Mouse (Mus musculus): ENCODE results near the gene Acp1. TPM values are rescaled to one million over a fixed set of nuclear protein-coding genes. Genes with fewer than 3 reads are reported as not detected.

Gene Acp1
- polyA plus RNA-seq, 1 experiment from 2014 or later, result 102 TPM

GRCm38 (mm10) chr12:30897039-30897438, 14.3 kb downstream of the Acp1 start:
- ATAC-seq (replicated peaks), result no peak
- peaks cover 14% of the 10 kb centered on the region; the same call in 1 of the 2 replicates for H3K36me3 ChIP-seq (replicated peaks)
- no peaks in the 10 kb centered on the region for H3K4me1 ChIP-seq
- H3K9ac ChIP-seq, result no peak overlapping the region
- 96% methylated on average over 4 of the region's 4 CpGs for WGBS
- no peaks in the 10 kb centered on the region for H3K27me3 ChIP-seq (replicated peaks)
- H3K9me3 ChIP-seq, result no peaks in the 10 kb centered on the region
- no peak overlapping the region for H3K4me3 ChIP-seq
- H3K4me2 ChIP-seq, result no peak overlapping the region
- H3K27ac ChIP-seq, result no peak overlapping the region

- no peak overlapping the region for H3K27ac ChIP-seq
- ATAC-seq (replicated peaks), result no peak
- H3K27me3 ChIP-seq (replicated peaks), result no peaks in the 10 kb centered on the region
- 88% methylated on average over 7 of the region's 7 CpGs for WGBS
- no peak overlapping the region for H3K4me2 ChIP-seq
- no peaks in the 10 kb centered on the region for H3K9me3 ChIP-seq
- no peaks in the 10 kb centered on the region for H3K4me1 ChIP-seq
- no peak overlapping the region for H3K4me3 ChIP-seq
- H3K36me3 ChIP-seq (replicated peaks), result peaks cover 5% of the 10 kb centered on the region; the same call in 1 of the 2 replicates
- H3K9ac ChIP-seq, result no peak overlapping the region
Observed at GRCm38 (mm10) chr12:30891438-30891837, 20.0 kb downstream of the Acp1 start.

GRCm38 (mm10) chr12:30890067-30890466, 21.3 kb downstream of the Acp1 start:
- Histone ChIP-seq H3K4me2 (no peak overlapping the region), H3K27me3 (replicated peaks) (peaks cover 11% of the 10 kb centered on the region)

GRCm38 (mm10) chr12:30888003-30888402, 23.4 kb downstream of the Acp1 start:
- Histone ChIP-seq H3K4me1 (peaks cover 15% of the 10 kb centered on the region), H3K4me3 (no peak overlapping the region), H3K9me3 (no peaks in the 10 kb centered on the region), H3K27me3 (replicated peaks) (peaks cover 24% of the 10 kb centered on the region), H3K27ac (no peak overlapping the region), H3K4me2 (no peak overlapping the region), H3K9ac (no peak overlapping the region), H3K36me3 (replicated peaks) (no peaks in the 10 kb centered on the region)
- no peak for ATAC-seq (replicated peaks)
- WGBS, result 87% methylated on average over 4 of the region's 4 CpGs

More at GRCm38 (mm10) chr12:30890067-30890466, 21.3 kb downstream of the Acp1 start:
- peak; percentile 87 for ATAC-seq (replicated peaks)
- Histone ChIP-seq H3K9me3 (no peaks in the 10 kb centered on the region), H3K36me3 (replicated peaks) (peaks cover 5% of the 10 kb centered on the region; the same call in 1 of the 2 replicates), H3K27ac (no peak overlapping the region), H3K4me1 (peaks cover under 1% of the 10 kb centered on the region; the same call in 1 of the 2 replicates), H3K9ac (no peak overlapping the region), H3K4me3 (no peak overlapping the region)
- WGBS, result 39% methylated on average over 5 of the region's 5 CpGs

- 81% methylated on average over 6 of the region's 6 CpGs for WGBS
- no peak for ATAC-seq (replicated peaks)
Observed at GRCm38 (mm10) chr12:30885891-30886290, 25.5 kb downstream of the Acp1 start.

GRCm38 (mm10) chr12:30884622-30885230, 26.7 kb downstream of the Acp1 start:
- Histone ChIP-seq H3K4me2 (peak overlapping the region; percentile 97), H3K36me3 (replicated peaks) (no peaks in the 10 kb centered on the region), H3K4me1 (peaks cover 15% of the 10 kb centered on the region), H3K9me3 (no peaks in the 10 kb centered on the region), H3K27me3 (replicated peaks) (peaks cover 34% of the 10 kb centered on the region), H3K27ac (no peak overlapping the region), H3K4me3 (peak overlapping the region; percentile 51), H3K9ac (peak overlapping the region; percentile 38)
- 8% methylated on average over 39 of the region's 39 CpGs for WGBS
- peak; percentile 64 for ATAC-seq (replicated peaks)

More at GRCm38 (mm10) chr12:30885891-30886290, 25.5 kb downstream of the Acp1 start:
- no peak overlapping the region for H3K27ac ChIP-seq
- H3K9me3 ChIP-seq, result no peaks in the 10 kb centered on the region
- H3K9ac ChIP-seq, result no peak overlapping the region
- peaks cover 15% of the 10 kb centered on the region for H3K4me1 ChIP-seq
- peaks cover 34% of the 10 kb centered on the region for H3K27me3 ChIP-seq (replicated peaks)
- H3K4me2 ChIP-seq, result no peak overlapping the region
- no peak overlapping the region for H3K4me3 ChIP-seq
- no peaks in the 10 kb centered on the region for H3K36me3 ChIP-seq (replicated peaks)

- H3K4me2 ChIP-seq, result peak within 1 kb of the TSS; percentile 97
- no peak within 1 kb of the TSS for H3K27ac ChIP-seq
- peak within 1 kb of the TSS; percentile 51 for H3K4me3 ChIP-seq
- no peaks in the 10 kb centered on the region for H3K9me3 ChIP-seq
- WGBS, result 1% methylated on average over 58 of the region's 58 CpGs
- peaks cover 34% of the 10 kb centered on the region for H3K27me3 ChIP-seq (replicated peaks)
- peak; percentile 88 for ATAC-seq (replicated peaks)
- peak within 1 kb of the TSS; percentile 38 for H3K9ac ChIP-seq
- no peaks in the 10 kb centered on the region for H3K36me3 ChIP-seq (replicated peaks)
- peaks cover 15% of the 10 kb centered on the region for H3K4me1 ChIP-seq
Observed at GRCm38 (mm10) chr12:30883986-30884621, 27.3 kb downstream of the Acp1 start, which contains the start of gene Alkal2. Alkal2 (plus strand) TSS chr12:30884322.

- 11% methylated on average over 4 of the region's 4 CpGs for WGBS
- H3K27me3 ChIP-seq (replicated peaks), result peaks cover 34% of the 10 kb centered on the region
- H3K27ac ChIP-seq, result no peak overlapping the region
- ATAC-seq (replicated peaks), result peak; percentile 51; the same call in 1 of the 2 replicates
- H3K9ac ChIP-seq, result peak overlapping the region; percentile 38
- H3K36me3 ChIP-seq (replicated peaks), result no peaks in the 10 kb centered on the region
- H3K4me3 ChIP-seq, result peak overlapping the region; percentile 51
- peaks cover 15% of the 10 kb centered on the region for H3K4me1 ChIP-seq
- no peaks in the 10 kb centered on the region for H3K9me3 ChIP-seq
- peak overlapping the region; percentile 97 for H3K4me2 ChIP-seq
Observed at GRCm38 (mm10) chr12:30883592-30883985, 27.8 kb downstream of the Acp1 start.

- peaks cover 17% of the 10 kb centered on the region for H3K27me3 ChIP-seq (replicated peaks)
- peaks cover 8% of the 10 kb centered on the region for H3K4me1 ChIP-seq
- WGBS, result 76% methylated on average over 6 of the region's 6 CpGs
- H3K4me3 ChIP-seq, result no peak overlapping the region
- no peak overlapping the region for H3K27ac ChIP-seq
- no peak for ATAC-seq (replicated peaks)
- no peaks in the 10 kb centered on the region for H3K9me3 ChIP-seq
- H3K4me2 ChIP-seq, result no peak overlapping the region
- H3K9ac ChIP-seq, result no peak overlapping the region
- no peaks in the 10 kb centered on the region for H3K36me3 ChIP-seq (replicated peaks)
Observed at GRCm38 (mm10) chr12:30879447-30879846, 31.9 kb downstream of the Acp1 start.

- no peaks in the 10 kb centered on the region for H3K4me1 ChIP-seq
- no peak overlapping the region for H3K4me2 ChIP-seq
- H3K27me3 ChIP-seq (replicated peaks), result no peaks in the 10 kb centered on the region
- H3K27ac ChIP-seq, result no peak overlapping the region
- no peak overlapping the region for H3K4me3 ChIP-seq
- 84% methylated on average over 4 of the region's 4 CpGs for WGBS
- H3K9ac ChIP-seq, result no peak overlapping the region
- ATAC-seq (replicated peaks), result no peak
- H3K9me3 ChIP-seq, result no peaks in the 10 kb centered on the region
- no peaks in the 10 kb centered on the region for H3K36me3 ChIP-seq (replicated peaks)
Observed at GRCm38 (mm10) chr12:30865781-30866180, 45.6 kb downstream of the Acp1 start.

- WGBS, result 76% methylated on average over 2 of the region's 2 CpGs
- no peak overlapping the region for H3K4me2 ChIP-seq
- H3K9me3 ChIP-seq, result no peaks in the 10 kb centered on the region
Observed at GRCm38 (mm10) chr12:30864347-30864746, 47.0 kb downstream of the Acp1 start.

GRCm38 (mm10) chr12:30856172-30856571, 55.2 kb downstream of the Acp1 start:
- no peaks in the 10 kb centered on the region for H3K36me3 ChIP-seq (replicated peaks)
- no peak overlapping the region for H3K27ac ChIP-seq
- H3K4me2 ChIP-seq, result no peak overlapping the region
- ATAC-seq (replicated peaks), result no peak
- H3K9me3 ChIP-seq, result no peaks in the 10 kb centered on the region
- no peak overlapping the region for H3K4me3 ChIP-seq
- 86% methylated on average over 5 of the region's 5 CpGs for WGBS
- 0 out of 2 replicates have a peak, but pooled peaks cover 2% of the 10 kb centered on the region for H3K4me1 ChIP-seq
- no peak overlapping the region for H3K9ac ChIP-seq
- H3K27me3 ChIP-seq (replicated peaks), result no peaks in the 10 kb centered on the region

More at GRCm38 (mm10) chr12:30864347-30864746, 47.0 kb downstream of the Acp1 start:
- Histone ChIP-seq H3K27me3 (replicated peaks) (no peaks in the 10 kb centered on the region), H3K4me3 (no peak overlapping the region), H3K9ac (no peak overlapping the region), H3K4me1 (no peaks in the 10 kb centered on the region), H3K27ac (no peak overlapping the region), H3K36me3 (replicated peaks) (no peaks in the 10 kb centered on the region)
- no peak for ATAC-seq (replicated peaks)
